Mouse (Mus musculus) kidney, postnatal 0 days (tissue): ENCODE data around the gene Fabp7. TPM values are rescaled to one million over a fixed set of nuclear protein-coding genes. Genes with fewer than 3 reads are reported as not detected.

Experiments used
- ATAC-seq: fragments of 200-750 bp; cut with Nextera tagmentation; replicated peaks from 2 replicates; pipeline ENCODE4 v1.8.0; 2017; ENCODE audit warnings: low read depth, moderate number of reproducible peaks, moderate TSS enrichment, moderate library complexity; ENCODE audit not compliant: low FRiP score
- DNase-seq: peaks from one replicate; pipeline ENCODE4 v3.0.0-alpha.2; 2016; ENCODE audit warnings: low spot score
- H3K27ac ChIP-seq: fragments of 300-500 bp; sonication (generic); 2 replicates; pipeline ENCODE4 v1.5.1; 2014; ENCODE audit warnings: mild to moderate bottlenecking
- H3K27me3 ChIP-seq: fragments of 300-500 bp; sonication (generic); 2 replicates; pipeline ENCODE4 v1.6.1; 2014; ENCODE audit warnings: low read length, mixed read lengths; ENCODE audit not compliant: insufficient read depth
- H3K36me3 ChIP-seq: fragments of 300-500 bp; sonication (generic); 2 replicates; pipeline ENCODE4 v1.6.1; 2014; ENCODE audit warnings: low read length, mixed read lengths; ENCODE audit not compliant: insufficient read depth
- H3K4me1 ChIP-seq: fragments of 300-500 bp; sonication (generic); replicated peaks from 2 replicates; pipeline ENCODE4 v1.6.1; 2014; ENCODE audit warnings: antibody characterized with exemption, low read length, mixed read lengths; ENCODE audit not compliant: insufficient read depth
- H3K4me2 ChIP-seq: fragments of 300-500 bp; sonication (generic); 2 replicates; pipeline ENCODE4 v1.6.1; 2014; ENCODE audit warnings: mild to moderate bottlenecking, low read length, moderate library complexity, mixed read lengths
- H3K4me3 ChIP-seq: fragments of 300-500 bp; sonication (generic); replicated peaks from 2 replicates; pipeline ENCODE4 v1.5.1; 2014; ENCODE audit warnings: low read depth, low read length
- H3K9ac ChIP-seq: fragments of 300-500 bp; sonication (generic); 2 replicates; pipeline ENCODE4 v1.6.1; 2014; ENCODE audit warnings: low read depth, low read length
- H3K9me3 ChIP-seq: fragments of 300-500 bp; sonication (generic); replicated peaks from 2 replicates; pipeline ENCODE4 v1.6.1; 2016; ENCODE audit warnings: low read length, inconsistent platforms, mixed read lengths
- CTCF ChIP-seq: IDR thresholded peaks from 2 replicates; pipeline ENCODE4 v1.5.1; 2016; ENCODE audit warnings: antibody characterized with exemption, low read depth, mild to moderate bottlenecking, moderate library complexity
- WGBS: fragments of 180-500 bp; shearing (Covaris S2); extraction: QIAGEN DNeasy Blood & Tissue Kit; methylation state at CpG from one replicate; pipeline ENCODE4 v1.1.7; 2014; 5-methylcytosine and 5-hydroxymethylcytosine counted together
- polyA plus RNA-seq: library from polyadenylated mRNA; unstranded; fragments of >200 nt; fragmentation: Nextera tagmentation; extraction: Ambion mirVana; gene quantifications from 2 replicates; pipeline ENCODE4 v1.2.1, GENCODE M21; 2015

Gene Fabp7
- polyA plus RNA-seq, 1 experiment from 2014 or later, result 5.1 TPM

DNA sequence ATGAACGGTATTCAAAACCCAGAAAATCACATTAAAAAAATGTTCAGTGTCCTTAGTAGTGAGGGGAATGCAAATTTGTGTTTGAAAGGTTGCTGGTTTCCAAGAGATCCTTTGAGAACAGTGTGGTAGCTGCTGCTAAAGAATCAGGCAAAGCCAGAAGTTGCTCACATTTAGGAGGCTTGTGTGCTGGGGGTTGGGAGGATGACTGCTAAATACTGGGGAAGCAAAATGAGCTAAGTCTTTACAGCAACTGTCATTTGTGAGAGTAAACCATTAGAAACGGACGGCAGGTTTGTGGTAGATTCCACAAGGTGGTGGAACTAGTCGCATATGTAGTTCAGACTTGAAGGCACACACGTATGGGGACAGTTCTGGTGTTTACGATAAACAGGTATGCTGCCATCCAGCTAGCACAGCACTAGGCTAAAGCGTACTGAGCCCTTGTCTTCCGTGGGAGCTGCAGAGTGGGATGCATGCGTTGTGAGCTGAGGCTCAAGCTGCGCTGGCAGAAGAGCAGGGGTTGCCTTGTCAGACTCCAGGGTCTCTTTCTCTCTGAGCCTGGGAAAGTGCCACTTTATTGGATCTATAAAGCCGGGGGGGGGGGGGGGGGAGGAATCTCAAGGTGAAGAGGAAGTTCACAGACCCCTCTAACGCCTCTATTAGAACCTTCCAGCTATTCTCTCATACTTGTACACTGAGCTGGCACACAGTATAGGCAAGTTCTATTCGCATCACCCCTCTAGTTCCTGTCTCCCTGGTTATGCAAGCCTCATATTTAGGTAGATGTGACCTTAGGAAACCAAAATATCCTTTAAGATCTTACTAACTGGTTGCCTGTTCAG, 1.2 kb upstream of the Fabp7 start:
- ATAC-seq, result no peak
- Histone ChIP-seq H3K4me3 (no peak overlapping the region), H3K9ac (no peak overlapping the region), H3K4me1 (no peaks in the 10 kb centered on the region; the same call in 1 of the 2 replicates), H3K36me3 (no peaks in the 10 kb centered on the region), H3K27me3 (no peaks in the 10 kb centered on the region), H3K27ac (no peak overlapping the region), H3K4me2 (no peak overlapping the region), H3K9me3 (no peaks in the 10 kb centered on the region)
- DNase-seq, result no peak
- no peak for TF ChIP-seq CTCF
- WGBS, result 40% methylated on average over 12 of the region's 13 CpGs

DNA sequence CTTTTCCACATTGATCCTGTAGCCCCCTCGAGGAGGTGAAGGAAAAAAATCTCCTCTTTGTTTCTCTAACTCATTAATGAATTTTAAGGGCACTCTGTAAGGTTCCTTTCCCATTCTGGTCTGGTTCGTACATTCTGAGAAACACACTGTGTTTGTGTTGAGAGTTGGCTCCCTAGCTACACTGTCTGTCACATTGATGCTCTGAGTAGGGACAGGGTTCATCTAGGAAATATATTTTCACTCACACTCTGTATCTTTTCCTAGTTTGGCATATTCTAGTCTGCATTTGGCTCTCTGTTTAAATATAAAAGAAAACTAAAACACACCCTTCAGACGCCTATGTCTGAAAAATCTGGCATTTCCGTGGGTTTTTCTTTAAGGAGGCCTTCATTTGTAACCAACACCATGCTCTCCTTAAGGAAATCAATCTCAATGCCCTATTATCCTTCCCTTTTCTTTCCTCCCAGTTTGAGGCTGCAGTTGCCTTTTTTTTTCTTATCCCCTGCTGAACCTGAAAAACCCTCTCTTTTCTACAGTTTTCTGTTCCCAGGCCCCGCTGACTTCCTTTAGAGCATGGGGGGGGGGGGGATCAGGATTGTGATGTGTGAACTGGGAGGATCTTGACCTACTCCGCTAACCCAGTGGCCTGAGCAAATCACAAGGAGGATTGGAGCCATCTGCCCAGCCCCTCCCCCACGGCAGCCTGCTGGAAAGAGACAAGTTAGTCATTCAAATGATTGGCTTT, 378 bp upstream of the Fabp7 start:
- Histone ChIP-seq H3K27ac (no peak overlapping the region), H3K9me3 (no peaks in the 10 kb centered on the region), H3K9ac (no peak overlapping the region), H3K4me3 (no peak overlapping the region), H3K4me2 (peak overlapping the region; percentile 27), H3K36me3 (no peaks in the 10 kb centered on the region), H3K4me1 (no peaks in the 10 kb centered on the region; the same call in 1 of the 2 replicates), H3K27me3 (no peaks in the 10 kb centered on the region)
- 16% methylated on average over 7 of the region's 7 CpGs for WGBS
- no peak for TF ChIP-seq CTCF
- ATAC-seq (peak; percentile 73), DNase-seq (peak; percentile 76)

DNA sequence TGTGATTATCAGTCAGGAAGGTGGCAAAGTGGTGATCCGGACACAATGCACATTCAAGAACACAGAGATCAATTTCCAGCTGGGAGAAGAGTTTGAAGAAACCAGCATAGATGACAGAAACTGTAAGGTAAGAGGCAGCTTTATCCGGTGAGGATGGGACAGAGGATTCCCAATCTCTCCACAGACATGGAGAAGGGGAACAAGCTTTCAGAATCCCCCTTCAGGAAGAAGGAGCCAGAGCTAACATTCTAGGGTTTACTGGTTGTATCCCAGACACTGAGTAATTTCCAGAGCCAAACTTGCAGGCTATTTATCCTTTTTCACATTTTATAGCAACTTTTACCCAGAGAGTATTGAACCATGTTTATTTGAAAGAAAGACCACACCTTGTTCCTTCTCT, 871 bp downstream of the Fabp7 start:
- no peak for DNase-seq
- H3K9ac ChIP-seq, result no peak overlapping the region
- H3K4me2 ChIP-seq, result no peak overlapping the region
- H3K9me3 ChIP-seq, result no peaks in the 10 kb centered on the region
- H3K4me1 ChIP-seq, result no peaks in the 10 kb centered on the region; the same call in 1 of the 2 replicates
- WGBS, result 71% methylated on average over 2 of the region's 2 CpGs
- ATAC-seq, result no peak
- no peak overlapping the region for H3K4me3 ChIP-seq
- no peak for TF ChIP-seq CTCF
- no peak overlapping the region for H3K27ac ChIP-seq
- no peaks in the 10 kb centered on the region for H3K27me3 ChIP-seq
- no peaks in the 10 kb centered on the region for H3K36me3 ChIP-seq

DNA sequence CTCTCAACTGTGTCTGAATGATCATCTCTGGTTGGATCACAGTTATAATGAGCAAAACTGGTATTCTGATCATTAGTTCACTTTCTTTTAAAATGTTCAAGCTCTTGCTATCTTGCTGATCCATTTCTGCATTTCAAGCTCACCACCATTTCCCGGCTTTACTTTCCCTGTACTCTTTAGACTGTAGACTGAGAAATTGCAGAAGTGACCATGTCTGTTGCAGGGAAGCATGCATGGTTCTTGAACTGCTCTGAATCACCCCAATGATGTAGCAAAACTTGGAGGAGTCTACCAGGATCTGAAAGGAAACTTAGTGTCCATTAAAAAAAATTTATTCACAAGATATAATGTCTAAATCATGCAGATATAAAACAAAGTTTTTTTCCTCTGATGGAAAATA, 8.3 kb downstream of the Fabp7 start:
- H3K9me3 ChIP-seq, result no peaks in the 10 kb centered on the region
- no peak overlapping the region for H3K4me3 ChIP-seq
- TF ChIP-seq CTCF, result no peak
- no peak for ATAC-seq
- no peak overlapping the region for H3K9ac ChIP-seq
- 0 out of 2 replicates have a peak, but pooled peaks cover 5% of the 10 kb centered on the region for H3K4me1 ChIP-seq
- no peak overlapping the region for H3K4me2 ChIP-seq
- 100% methylated on average over 1 of the region's 1 CpGs for WGBS
- H3K27ac ChIP-seq, result no peak overlapping the region
- H3K36me3 ChIP-seq, result no peaks in the 10 kb centered on the region
- H3K27me3 ChIP-seq, result no peaks in the 10 kb centered on the region
- no peak for DNase-seq

DNA sequence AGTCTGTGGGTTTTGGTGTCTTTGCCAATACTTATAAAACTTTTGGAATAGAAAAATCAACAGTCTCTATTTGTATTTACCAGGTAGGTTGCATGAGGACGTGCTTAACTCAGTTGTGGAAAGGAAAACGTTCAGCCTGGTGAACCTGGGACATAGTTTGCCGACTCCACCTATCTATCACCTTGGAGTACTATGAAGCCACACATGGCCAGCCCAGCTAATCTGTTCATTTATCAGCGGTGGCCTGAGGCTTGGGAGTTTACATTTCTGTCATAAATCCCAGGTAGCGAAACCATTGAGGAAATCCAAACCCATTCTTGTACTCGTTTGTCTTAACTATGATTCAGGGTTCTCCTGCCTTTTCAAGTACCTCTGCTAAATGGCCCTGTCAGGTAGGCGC, 9.3 kb downstream of the Fabp7 start, which contains the start of gene Smpdl3a:
Gene Smpdl3a, plus strand, starts transcription at position 318 of the 400 bp plus-strand sequence.
- 67% methylated on average over 7 of the region's 7 CpGs for WGBS
- H3K4me3 ChIP-seq, result peak within 1 kb of the TSS; percentile 56
- no peaks in the 10 kb centered on the region for H3K36me3 ChIP-seq
- H3K27me3 ChIP-seq, result no peaks in the 10 kb centered on the region
- no peaks in the 10 kb centered on the region for H3K9me3 ChIP-seq
- 0 out of 2 replicates have a peak, but pooled peaks cover 5% of the 10 kb centered on the region for H3K4me1 ChIP-seq
- ATAC-seq (no peak), DNase-seq (no peak)
- no peak for TF ChIP-seq CTCF
- peak within 1 kb of the TSS; percentile 93 for H3K27ac ChIP-seq
- H3K4me2 ChIP-seq, result peak within 1 kb of the TSS; percentile 87
- peak within 1 kb of the TSS; percentile 79 for H3K9ac ChIP-seq
